Mouse (Mus musculus): ENCODE data around the gene Gm14435. TPM values are rescaled to one million over a fixed set of nuclear protein-coding genes. Genes with fewer than 3 reads are reported as not detected.

The Gm14435 gene
- polyA plus RNA-seq (2014; fragmentation: Illumina TruSeq; extraction: RNeasy Lipid Tissue Mini Kit (QIAGEN cat#74804); ENCODE audit: low read depth, low replicate concordance) = 15.9 TPM

DNA sequence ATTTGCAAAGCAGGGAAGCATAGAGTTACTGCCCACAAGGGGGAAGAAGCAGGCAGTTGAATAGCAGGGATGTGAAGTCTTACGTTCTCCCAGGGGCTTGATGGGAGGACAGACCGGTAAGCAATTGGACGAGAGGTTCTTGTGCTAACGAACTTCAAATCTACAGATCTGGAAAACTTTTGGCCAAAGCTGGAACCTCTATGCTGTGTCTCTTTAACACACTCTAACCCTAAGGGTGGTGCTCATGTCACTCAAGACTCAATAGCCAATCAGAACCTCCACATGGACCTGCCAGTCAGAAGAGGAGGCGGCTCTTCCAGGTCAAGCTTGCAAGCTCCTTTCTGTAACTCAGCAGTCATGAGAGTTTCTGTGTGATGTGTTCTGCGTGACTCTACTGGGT lies at the start of gene Gm14435:
Gene Gm14435 (plus strand): TSS at position 301 of the 400 bp plus-strand sequence.

Other genes with a start within 250 kb of the Gm14435 start
- 61.8 TPM for gene 2210418O10Rik, start 197.0 kb upstream of the Gm14435 start, polyA plus RNA-seq (2014; fragmentation: Illumina TruSeq; extraction: RNeasy Lipid Tissue Mini Kit (QIAGEN cat#74804); ENCODE audit: low read depth, low replicate concordance)
- gene Gm11009, start 104.1 kb upstream of the Gm14435 start, polyA plus RNA-seq (2014; fragmentation: Illumina TruSeq; extraction: RNeasy Lipid Tissue Mini Kit (QIAGEN cat#74804); ENCODE audit: low read depth, low replicate concordance) = not detected
- not detected for gene Gm14434, start 63.2 kb downstream of the Gm14435 start, polyA plus RNA-seq (2014; fragmentation: Illumina TruSeq; extraction: RNeasy Lipid Tissue Mini Kit (QIAGEN cat#74804); ENCODE audit: low read depth, low replicate concordance)
- not detected for gene Zfp967, start 97.5 kb downstream of the Gm14435 start, polyA plus RNA-seq (2014; fragmentation: Illumina TruSeq; extraction: RNeasy Lipid Tissue Mini Kit (QIAGEN cat#74804); ENCODE audit: low read depth, low replicate concordance)
- 29.0 TPM for gene Gm14308, start 212.8 kb downstream of the Gm14435 start, polyA plus RNA-seq (2014; fragmentation: Illumina TruSeq; extraction: RNeasy Lipid Tissue Mini Kit (QIAGEN cat#74804); ENCODE audit: low read depth, low replicate concordance)
- 82.9 TPM for gene Zfp973, start 246.9 kb downstream of the Gm14435 start, polyA plus RNA-seq (2014; fragmentation: Illumina TruSeq; extraction: RNeasy Lipid Tissue Mini Kit (QIAGEN cat#74804); ENCODE audit: low read depth, low replicate concordance)

All from adrenal gland, adult 10 weeks (tissue).